Mouse (Mus musculus): Measurements from ENCODE around the gene Fam136a.

Gene Fam136a

GRCm38 (mm10) chr6:86397257-86397980, 32.0 kb downstream of the Fam136a start:
- peak; percentile 12 to 15 for DNase-seq (ENCODE audit: low spot score in 2 of 2)

GRCm38 (mm10) chr6:86398986-86399385, 33.5 kb downstream of the Fam136a start:
- no peak for DNase-seq (ENCODE audit: low spot score in 2 of 2)

GRCm38 (mm10) chr6:86399995-86400394, 34.5 kb downstream of the Fam136a start:
- DNase-seq (ENCODE audit: low spot score in 2 of 2): no peak

GRCm38 (mm10) chr6:86400972-86401371, 35.5 kb downstream of the Fam136a start:
- peak; percentile 79 to 82 for DNase-seq (ENCODE audit: low spot score in 2 of 2)

- DNase-seq (ENCODE audit: low spot score in 2 of 2): no peak
Observed at GRCm38 (mm10) chr6:86402681-86403607, 37.5 kb downstream of the Fam136a start.

- peak in 1 of 2 experiments; percentile 86 for DNase-seq (ENCODE audit: low spot score in 2 of 2)
Observed at GRCm38 (mm10) chr6:86403728-86404099, 38.3 kb downstream of the Fam136a start.

- peak; percentile 97 to 98 for DNase-seq (ENCODE audit: low spot score in 2 of 2)
Observed at GRCm38 (mm10) chr6:86404100-86404861, 38.8 kb downstream of the Fam136a start, which contains the start of gene Tia1. Tia1 (plus strand) TSS chr6:86404219.

- DNase-seq (ENCODE audit: low spot score in 2 of 2): peak in 1 of 2 experiments; percentile 15
Observed at GRCm38 (mm10) chr6:86404996-86405395, 39.5 kb downstream of the Fam136a start.

GRCm38 (mm10) chr6:86406306-86406705, 40.9 kb downstream of the Fam136a start:
- no peak for DNase-seq (ENCODE audit: low spot score in 2 of 2)

- DNase-seq (ENCODE audit: low spot score in 2 of 2): no peak
Observed at GRCm38 (mm10) chr6:86418711-86419110, 53.3 kb downstream of the Fam136a start.

- DNase-seq (ENCODE audit: low spot score in 2 of 2): no peak
Observed at GRCm38 (mm10) chr6:86419239-86419638, 53.8 kb downstream of the Fam136a start.
